Mouse (Mus musculus) right cerebral cortex, postnatal 14 days (tissue): ENCODE results near the gene Stk33.

ENCODE experiments used
- DNase-seq: peaks from one replicate; pipeline ENCODE4 v3.0.0; 2022

Gene Stk33

DNA sequence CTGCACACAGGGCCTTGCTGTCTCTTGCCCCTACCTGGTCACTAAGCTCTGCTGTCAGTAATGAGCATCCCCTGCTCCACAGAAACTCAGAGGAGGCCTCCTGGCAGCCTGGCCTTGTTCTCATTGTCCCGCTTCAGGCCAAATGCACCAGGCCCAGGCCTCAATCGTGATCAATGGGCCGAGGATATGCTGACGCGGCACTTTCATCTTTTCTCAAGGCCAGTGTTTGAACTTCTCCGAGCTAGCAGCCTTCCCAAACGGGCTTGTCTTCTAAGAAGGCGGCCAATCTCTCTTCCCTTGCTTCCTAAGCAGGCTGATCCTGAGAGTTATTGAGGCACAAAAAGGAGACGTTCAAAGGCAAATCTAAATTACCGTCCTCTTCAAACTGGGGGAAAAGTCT lies 200.2 kb downstream of the Stk33 start:
- DNase-seq = no peak

DNA sequence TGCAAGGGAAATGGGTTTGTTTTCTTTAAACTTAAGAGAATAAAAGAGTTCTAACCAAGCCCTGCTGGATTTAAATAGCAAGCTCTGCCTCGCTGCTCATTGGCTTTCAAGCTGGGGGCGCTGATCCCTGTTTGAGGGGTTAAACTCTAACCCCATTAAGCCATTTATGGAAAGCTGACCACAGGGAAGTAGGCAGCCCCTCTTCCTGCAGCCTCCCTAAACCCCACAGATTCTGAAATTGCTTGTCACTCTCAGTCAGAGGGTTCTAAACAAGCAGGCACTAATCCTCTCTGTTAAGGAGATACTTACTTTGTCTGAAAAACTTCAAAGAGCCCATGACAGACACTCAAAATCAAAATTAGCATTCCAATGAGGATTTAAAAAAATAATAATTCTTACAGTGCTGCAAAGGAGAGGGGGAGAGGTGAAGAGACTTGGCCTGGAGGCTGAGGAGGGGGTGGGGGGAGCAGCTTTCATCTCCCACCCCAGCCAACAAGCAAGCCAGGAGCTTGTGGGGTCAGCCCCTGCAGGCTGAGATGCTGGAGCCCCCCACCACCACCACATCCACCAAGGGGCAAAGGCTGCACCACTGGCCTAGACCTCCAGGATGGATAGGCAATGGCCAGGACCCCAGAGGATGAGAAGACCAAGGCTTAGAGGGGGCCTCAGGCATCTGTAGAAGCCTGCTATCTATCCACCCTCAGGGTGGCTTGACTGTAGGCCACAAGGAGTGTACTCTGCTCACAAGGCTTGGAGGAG lies 203.8 kb downstream of the Stk33 start:
- DNase-seq = no peak

DNA sequence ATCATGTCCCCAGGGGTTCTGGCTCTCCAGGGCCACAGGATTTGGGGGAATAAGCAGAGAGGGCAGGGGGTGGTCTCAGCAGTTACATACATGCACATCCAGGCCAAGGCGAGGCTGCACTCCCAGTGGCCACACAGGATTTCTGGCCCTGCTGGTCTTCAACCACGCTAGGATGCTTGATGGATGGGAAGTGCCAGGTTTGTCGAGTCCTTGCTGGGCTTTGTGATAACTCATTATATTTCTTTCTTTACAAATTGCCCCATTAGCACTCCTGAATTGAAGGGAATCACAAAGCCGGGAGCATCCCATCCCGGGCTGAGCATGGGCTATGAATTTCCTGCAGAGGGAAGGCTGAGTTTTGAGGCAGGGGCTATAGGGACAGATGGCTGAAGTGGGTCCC lies 204.4 kb downstream of the Stk33 start:
- no peak for DNase-seq

DNA sequence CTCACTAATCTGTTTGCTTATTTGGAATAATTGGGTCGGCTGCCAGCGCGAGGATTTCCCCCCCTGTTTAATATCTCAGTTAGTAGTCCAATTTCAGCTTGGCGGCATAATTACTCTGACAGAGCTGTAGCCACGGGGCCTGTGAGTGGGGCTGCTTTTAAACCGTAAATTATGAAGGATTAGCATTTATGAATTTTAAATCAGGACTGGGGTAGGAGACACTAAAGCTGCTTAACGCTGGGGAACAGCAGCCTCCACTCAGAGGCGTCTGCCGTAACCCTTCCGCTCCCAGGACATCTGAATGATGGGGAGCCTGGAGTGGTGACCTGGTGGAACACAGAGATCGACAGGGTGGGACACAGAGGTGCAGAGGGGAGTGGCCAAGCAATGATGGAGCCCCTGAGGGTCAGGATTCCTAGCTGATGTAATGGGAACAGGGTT lies 207.0 kb downstream of the Stk33 start:
- no peak for DNase-seq

DNA sequence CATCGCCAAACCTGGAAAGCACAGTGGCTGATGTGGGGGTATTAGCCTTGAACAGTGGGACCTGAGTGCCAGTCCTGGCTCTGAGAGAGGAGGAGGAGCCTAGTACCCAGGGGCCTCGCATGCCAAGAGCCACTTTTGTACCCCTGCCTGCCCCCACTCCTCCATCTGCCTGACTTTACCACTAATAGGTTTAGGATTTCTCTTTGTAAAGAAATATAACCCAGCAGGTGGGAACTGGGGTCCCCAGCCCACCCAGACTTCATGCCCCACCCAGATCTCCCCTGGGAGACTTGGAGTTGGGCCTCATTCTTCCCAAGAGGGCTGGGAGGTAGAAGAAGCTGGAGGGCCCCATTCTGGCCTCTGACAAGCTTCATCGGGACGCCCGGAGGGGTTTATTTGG lies 207.6 kb downstream of the Stk33 start:
- DNase-seq = no peak

DNA sequence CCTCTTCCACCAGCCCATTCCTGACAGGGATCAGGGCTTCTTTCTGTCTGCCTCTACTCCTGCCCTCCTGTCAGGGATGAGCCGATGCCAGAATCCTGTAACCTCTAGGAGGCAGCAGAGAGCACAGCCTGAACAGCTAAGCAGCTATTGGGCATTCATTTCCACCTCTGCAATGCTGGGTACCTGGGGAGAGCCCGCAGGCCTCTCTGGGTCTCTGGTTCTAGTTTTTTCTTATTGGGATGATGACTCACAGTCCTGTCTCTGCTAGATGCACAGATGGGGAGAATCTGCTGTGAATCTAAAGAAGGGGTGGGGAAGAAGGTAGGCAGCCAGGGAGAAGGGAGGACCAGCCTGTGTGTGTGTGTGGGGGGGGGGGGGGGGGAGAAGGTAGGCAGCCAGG lies 208.1 kb downstream of the Stk33 start:
- DNase-seq = peak; percentile 75
